Mouse (Mus musculus) hindbrain, embryonic 14.5 days (tissue): ENCODE measurements around the gene Gpc3. TPM values are rescaled to one million over a fixed set of nuclear protein-coding genes. Genes with fewer than 3 reads are reported as not detected.

Source experiments
- ATAC-seq: fragments of 200-750 bp; cut with Nextera tagmentation; 2 replicates; pipeline ENCODE4 v1.8.0; 2017; ENCODE audit warnings: moderate number of reproducible peaks, mild to moderate bottlenecking, moderate TSS enrichment, moderate library complexity; ENCODE audit not compliant: low FRiP score
- DNase-seq: peaks from one replicate; pipeline ENCODE4 v3.0.0-alpha.2; 2015; ENCODE audit warnings: low spot score
- H3K27ac ChIP-seq: fragments of 300-500 bp; sonication (generic); 2 replicates; pipeline ENCODE4 v1.5.1; 2014; ENCODE audit warnings: mild to moderate bottlenecking, moderate library complexity
- H3K27me3 ChIP-seq: fragments of 300-500 bp; sonication (generic); 2 replicates; pipeline ENCODE4 v1.6.1; 2014; ENCODE audit warnings: mild to moderate bottlenecking, low read length, mixed read lengths; ENCODE audit not compliant: control insufficient read depth, insufficient read depth
- H3K36me3 ChIP-seq: fragments of 300-500 bp; sonication (generic); replicated peaks from 2 replicates; pipeline ENCODE4 v1.6.1; 2014; ENCODE audit not compliant: control insufficient read depth, insufficient read depth
- H3K4me1 ChIP-seq: fragments of 300-500 bp; sonication (generic); replicated peaks from 2 replicates; pipeline ENCODE4 v1.6.1; 2014; ENCODE audit warnings: antibody characterized with exemption, low read length, mixed read lengths; ENCODE audit not compliant: control insufficient read depth, insufficient read depth
- H3K4me2 ChIP-seq: fragments of 300-500 bp; sonication (generic); replicated peaks from 2 replicates; pipeline ENCODE4 v1.6.1; 2014; ENCODE audit warnings: mild to moderate bottlenecking, moderate library complexity
- H3K4me3 ChIP-seq: fragments of 300-500 bp; sonication (generic); replicated peaks from 2 replicates; pipeline ENCODE4 v1.5.1; 2014; ENCODE audit warnings: mild to moderate bottlenecking, low read length
- H3K9ac ChIP-seq: fragments of 300-500 bp; sonication (generic); 2 replicates; pipeline ENCODE4 v1.6.1; 2014
- H3K9me3 ChIP-seq: fragments of 300-500 bp; sonication (generic); 2 replicates; pipeline ENCODE4 v1.6.1; 2016; ENCODE audit warnings: low read length; ENCODE audit not compliant: control insufficient read depth
- WGBS: fragments of 180-500 bp; shearing (Covaris S2); extraction: QIAGEN DNeasy Blood & Tissue Kit; methylation state at CpG from one replicate; pipeline ENCODE4 v1.1.7; 2014; 5-methylcytosine and 5-hydroxymethylcytosine counted together
- polyA plus RNA-seq: library from polyadenylated mRNA; unstranded; fragments of >200 nt; fragmentation: Nextera tagmentation; extraction: Ambion mirVana; gene quantifications from 2 replicates; pipeline ENCODE4 v1.2.1, GENCODE M21; 2014

Gene Gpc3
- polyA plus RNA-seq, 1 experiment from 2014 or later, result 122 TPM

GRCm38 (mm10) chrX:52375129-52375528 lies 238.6 kb downstream of the Gpc3 start:
- H3K36me3 ChIP-seq, result no peaks in the 10 kb centered on the region
- WGBS, result 60% methylated on average over 3 of the region's 3 CpGs
- no peaks in the 10 kb centered on the region for H3K4me1 ChIP-seq
- ATAC-seq (no peak), DNase-seq (no peak)
- no peak overlapping the region for H3K4me3 ChIP-seq
- no peak overlapping the region for H3K27ac ChIP-seq
- no peak overlapping the region for H3K4me2 ChIP-seq
- H3K9me3 ChIP-seq, result no peaks in the 10 kb centered on the region
- H3K9ac ChIP-seq, result no peak overlapping the region
- H3K27me3 ChIP-seq, result no peaks in the 10 kb centered on the region

GRCm38 (mm10) chrX:52374209-52374608 lies 239.5 kb downstream of the Gpc3 start:
- Histone ChIP-seq H3K4me1 (no peaks in the 10 kb centered on the region; the same call in 1 of the 2 replicates), H3K4me3 (no peak overlapping the region), H3K4me2 (no peak overlapping the region), H3K27me3 (no peaks in the 10 kb centered on the region), H3K9me3 (no peaks in the 10 kb centered on the region), H3K9ac (no peak overlapping the region), H3K36me3 (no peaks in the 10 kb centered on the region), H3K27ac (no peak overlapping the region)
- ATAC-seq, result no peak
- DNase-seq, result no peak
- 85% methylated on average over 14 of the region's 14 CpGs for WGBS

- DNase-seq, result no peak
- WGBS, result 82% methylated on average over 5 of the region's 5 CpGs
- Histone ChIP-seq H3K36me3 (no peaks in the 10 kb centered on the region), H3K4me1 (no peaks in the 10 kb centered on the region; the same call in 1 of the 2 replicates), H3K9me3 (no peaks in the 10 kb centered on the region), H3K4me3 (no peak overlapping the region), H3K9ac (no peak overlapping the region), H3K27me3 (no peaks in the 10 kb centered on the region), H3K27ac (no peak overlapping the region), H3K4me2 (no peak overlapping the region)
- ATAC-seq, result no peak
These were observed 241.3 kb downstream of the Gpc3 start for GRCm38 (mm10) chrX:52372436-52372835.

- ATAC-seq, result no peak
- H3K4me3 ChIP-seq, result 0 out of 2 replicates have a peak overlapping the region, but pooled peaks have one; percentile 3
- no peaks in the 10 kb centered on the region; the same call in 1 of the 2 replicates for H3K4me1 ChIP-seq
- 19% methylated on average over 8 of the region's 8 CpGs for WGBS
- no peak overlapping the region for H3K27ac ChIP-seq
- peak overlapping the region; percentile 35 for H3K4me2 ChIP-seq
- no peaks in the 10 kb centered on the region for H3K36me3 ChIP-seq
- no peaks in the 10 kb centered on the region for H3K9me3 ChIP-seq
- peak; percentile 50 for DNase-seq
- no peaks in the 10 kb centered on the region for H3K27me3 ChIP-seq
- no peak overlapping the region for H3K9ac ChIP-seq
These were observed 243.6 kb downstream of the Gpc3 start for GRCm38 (mm10) chrX:52369938-52370758.

- ATAC-seq (no peak), DNase-seq (no peak)
- H3K27ac ChIP-seq, result no peak overlapping the region
- H3K4me1 ChIP-seq, result no peaks in the 10 kb centered on the region; the same call in 1 of the 2 replicates
- no peaks in the 10 kb centered on the region for H3K9me3 ChIP-seq
- peak overlapping the region; percentile 35 for H3K4me2 ChIP-seq
- no peaks in the 10 kb centered on the region for H3K36me3 ChIP-seq
- H3K4me3 ChIP-seq, result no peak overlapping the region
- H3K9ac ChIP-seq, result no peak overlapping the region
- H3K27me3 ChIP-seq, result no peaks in the 10 kb centered on the region
- 35% methylated on average over 6 of the region's 6 CpGs for WGBS
These were observed 244.3 kb downstream of the Gpc3 start for GRCm38 (mm10) chrX:52369304-52369937.

GRCm38 (mm10) chrX:52366826-52367225 lies 246.9 kb downstream of the Gpc3 start:
- ATAC-seq (no peak), DNase-seq (no peak)
- H3K4me1 ChIP-seq, result no peaks in the 10 kb centered on the region; the same call in 1 of the 2 replicates
- no peak overlapping the region for H3K4me3 ChIP-seq
- no peak overlapping the region for H3K27ac ChIP-seq
- no peak overlapping the region for H3K9ac ChIP-seq
- H3K36me3 ChIP-seq, result no peaks in the 10 kb centered on the region
- no peaks in the 10 kb centered on the region for H3K9me3 ChIP-seq
- H3K27me3 ChIP-seq, result no peaks in the 10 kb centered on the region
- H3K4me2 ChIP-seq, result no peak overlapping the region
- 44% methylated on average over 5 of the region's 5 CpGs for WGBS

GRCm38 (mm10) chrX:52365790-52366189 lies 248.0 kb downstream of the Gpc3 start:
- Histone ChIP-seq H3K27ac (no peak overlapping the region), H3K27me3 (no peaks in the 10 kb centered on the region), H3K9me3 (no peaks in the 10 kb centered on the region), H3K4me1 (no peaks in the 10 kb centered on the region; the same call in 1 of the 2 replicates), H3K36me3 (no peaks in the 10 kb centered on the region), H3K9ac (no peak overlapping the region), H3K4me2 (no peak overlapping the region), H3K4me3 (no peak overlapping the region)
- ATAC-seq, result no peak
- no peak for DNase-seq
- WGBS, result 67% methylated on average over 10 of the region's 10 CpGs

GRCm38 (mm10) chrX:52362241-52363011 lies 251.3 kb downstream of the Gpc3 start:
- ATAC-seq (no peak), DNase-seq (no peak)
- Histone ChIP-seq H3K4me2 (no peak overlapping the region), H3K4me3 (no peak overlapping the region), H3K9ac (no peak overlapping the region), H3K27ac (no peak overlapping the region), H3K9me3 (no peaks in the 10 kb centered on the region), H3K4me1 (no peaks in the 10 kb centered on the region), H3K36me3 (no peaks in the 10 kb centered on the region), H3K27me3 (no peaks in the 10 kb centered on the region)
- WGBS, result 94% methylated on average over 4 of the region's 4 CpGs

DNA sequence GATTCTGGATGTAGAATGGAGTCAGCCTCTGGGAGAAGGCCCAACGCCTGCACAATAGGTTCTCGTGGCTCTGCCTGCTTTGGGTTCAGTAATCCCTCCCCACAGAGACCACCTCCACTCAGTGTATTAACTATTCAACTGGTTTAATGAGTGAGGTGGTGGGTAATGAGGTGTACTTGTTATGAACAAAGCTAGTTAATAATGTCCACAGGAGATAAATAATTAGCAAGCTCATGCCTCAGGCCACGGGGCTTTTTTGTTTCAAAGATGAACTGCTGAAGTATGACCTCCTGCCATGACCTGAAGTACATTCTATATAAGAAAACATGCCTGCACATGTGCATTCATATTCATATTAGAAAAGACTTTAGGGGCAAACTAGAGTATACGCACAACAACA lies 260.8 kb downstream of the Gpc3 start:
- H3K4me2 ChIP-seq, result no peak overlapping the region
- WGBS, result 56% methylated on average over 4 of the region's 4 CpGs
- no peaks in the 10 kb centered on the region for H3K4me1 ChIP-seq
- H3K27ac ChIP-seq, result no peak overlapping the region
- no peaks in the 10 kb centered on the region for H3K9me3 ChIP-seq
- H3K36me3 ChIP-seq, result no peaks in the 10 kb centered on the region
- no peaks in the 10 kb centered on the region for H3K27me3 ChIP-seq
- DNase-seq, result no peak
- H3K4me3 ChIP-seq, result no peak overlapping the region
- no peak overlapping the region for H3K9ac ChIP-seq
- no peak for ATAC-seq
